Mouse (Mus musculus) left cerebral cortex, postnatal 10 days (tissue): ENCODE results near the gene Apol9a. TPM values are rescaled to one million over a fixed set of nuclear protein-coding genes. Genes with fewer than 3 reads are reported as not detected.

Source experiments
- DNase-seq, 2 experiments: peaks; one replicate each; pipeline ENCODE4 v3.0.0; 2021 to 2022; ENCODE audit warnings: low spot score in 2 of 2, mixed read lengths in 1 of 2; ENCODE audit errors: extremely low spot score in 1 of 2
- intact Hi-C: fragments of 180-260 bp; cut with DNase I; formaldehyde crosslinking; loops from one replicate; pipeline ENCODE4 v1.15.1; 2025
- total RNA-seq, 2 experiments: library from RNA; stranded (reverse); gene quantifications; 2 replicates each; pipeline ENCODE4 v1.2.3; 2021

Gene Apol9a
- total RNA-seq, 2 experiments from 2014 or later: 0.55 to 0.81 TPM

GRCm38 (mm10) chr15:77382271-77382850 lies 28.6 kb downstream of the Apol9a start:
- intact Hi-C loops: no loop called here
- no peak for DNase-seq

- DNase-seq: no peak
- intact Hi-C loops: no loop called here
Observed at GRCm38 (mm10) chr15:77381481-77381880, 29.5 kb downstream of the Apol9a start.

- no peak for DNase-seq
- intact Hi-C loops: no loop called here
Observed at GRCm38 (mm10) chr15:77379921-77380320, 31.0 kb downstream of the Apol9a start.

- intact Hi-C loops: no loop called here
- DNase-seq: no peak
Observed at GRCm38 (mm10) chr15:77377419-77377818, 33.5 kb downstream of the Apol9a start.

DNA sequence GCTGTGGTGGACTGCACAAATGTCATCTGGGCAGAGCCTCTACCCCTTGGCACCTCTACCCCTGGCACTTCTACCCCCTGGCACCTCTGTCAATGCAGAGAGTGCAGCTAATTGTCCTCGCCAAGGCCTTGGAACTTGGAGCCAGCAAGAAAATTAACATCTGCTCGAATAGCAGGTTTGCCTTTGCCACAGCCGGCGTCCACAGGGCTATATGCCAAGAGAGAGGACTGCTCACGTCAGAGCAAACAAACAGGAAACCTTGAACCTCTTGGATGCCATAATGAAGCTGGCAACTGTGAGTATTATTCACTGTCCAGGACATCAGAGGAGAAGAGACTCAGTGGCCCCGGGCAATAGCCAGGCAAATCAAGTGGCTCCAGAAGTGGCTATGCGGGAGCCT lies 34.0 kb downstream of the Apol9a start:
- DNase-seq: no peak
- intact Hi-C loops: no loop called here

DNA sequence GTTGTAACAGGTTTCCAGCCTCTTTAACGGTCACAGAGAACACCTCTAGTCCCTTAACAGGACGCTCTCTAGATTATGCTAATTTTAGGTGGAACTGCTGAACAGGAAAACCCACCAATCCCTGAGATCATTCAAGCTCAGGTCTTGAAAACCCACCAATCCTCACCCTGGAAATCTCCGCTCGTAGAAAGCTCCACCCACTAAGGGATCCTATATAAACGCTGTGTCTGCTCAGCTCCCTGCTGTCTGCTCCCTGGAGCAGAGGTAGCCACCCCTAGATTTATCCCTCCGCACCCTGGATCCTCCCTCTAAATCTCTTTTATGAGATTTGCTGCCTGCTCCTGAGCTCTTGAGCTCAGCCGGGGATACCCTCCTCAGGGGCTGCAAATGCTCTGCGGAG lies 40.3 kb downstream of the Apol9a start:
- no peak for DNase-seq
- intact Hi-C loops: no loop called here

DNA sequence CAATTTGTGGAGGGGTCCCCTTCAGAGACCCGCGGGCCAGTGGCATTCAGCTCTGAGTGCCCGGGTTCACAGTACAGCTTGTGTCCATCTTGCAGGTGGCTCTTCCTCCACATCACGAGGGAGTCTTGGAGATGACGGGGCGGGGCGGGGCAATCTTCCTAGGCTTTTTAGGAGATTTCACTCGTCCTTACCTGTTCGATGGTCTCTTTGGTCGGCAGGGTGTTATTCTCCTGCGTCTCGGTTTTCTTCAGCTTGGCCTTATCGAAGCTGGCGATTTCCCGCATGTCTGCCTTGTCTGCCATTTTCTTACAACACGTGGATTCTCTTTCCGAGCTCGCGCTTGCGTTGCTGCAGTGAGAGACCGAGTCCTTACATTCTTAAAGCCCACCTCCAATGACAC lies 41.0 kb downstream of the Apol9a start:
- intact Hi-C loops: no loop called here
- DNase-seq: no peak

DNA sequence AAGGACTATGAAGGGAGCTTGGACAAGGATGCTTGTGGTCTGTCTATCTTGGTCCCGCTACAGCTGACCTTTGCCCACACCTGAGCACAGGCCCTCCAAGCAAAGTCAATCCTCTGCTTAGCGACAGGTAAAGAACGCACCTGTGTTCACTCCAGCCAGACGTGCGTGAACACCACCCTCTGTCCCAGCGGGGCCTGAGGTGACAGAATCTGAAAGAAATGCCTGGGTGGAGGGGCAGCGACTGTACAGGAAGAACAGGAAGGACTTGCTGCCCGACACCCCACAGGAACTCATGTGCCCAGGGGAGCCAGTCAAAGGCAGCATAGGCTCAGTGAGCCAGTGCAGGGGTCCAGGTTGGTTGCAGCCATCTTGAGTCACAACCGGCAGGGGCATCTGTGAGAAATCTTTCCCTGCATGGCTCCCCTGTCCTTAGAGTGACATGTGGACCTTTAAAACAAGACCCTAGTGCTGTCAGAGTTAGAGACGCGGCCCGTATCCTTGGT lies 42.1 kb downstream of the Apol9a start:
- intact Hi-C loops: no loop called here
- DNase-seq: no peak

- DNase-seq: peak; percentile 94 to 95
- intact Hi-C loops: no loop called here
Observed at GRCm38 (mm10) chr15:77368148-77368547, 42.8 kb downstream of the Apol9a start.

DNA sequence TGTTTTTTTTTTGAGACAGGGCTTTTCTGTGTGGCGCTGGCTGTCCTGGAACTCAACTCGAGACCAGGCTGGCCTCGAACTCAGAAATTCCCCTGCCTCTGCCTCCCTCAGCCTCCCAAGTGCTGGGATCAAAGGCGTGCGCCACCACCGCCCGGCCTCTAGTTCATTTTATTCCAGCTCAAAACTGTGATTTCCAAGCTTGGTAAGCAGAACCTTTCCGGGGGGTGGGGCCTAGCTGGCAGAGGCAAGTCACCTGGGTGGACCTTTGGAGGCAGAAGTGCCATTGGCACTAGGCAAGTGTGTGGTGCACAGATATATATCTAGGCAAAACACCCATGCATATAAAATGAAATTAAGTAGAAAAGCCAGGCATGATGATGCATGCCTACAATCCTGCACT lies 43.4 kb downstream of the Apol9a start:
- intact Hi-C loops: no loop called here
- DNase-seq: peak in 1 of 2 experiments; percentile 53

- intact Hi-C loops: no loop called here
Observed at GRCm38 (mm10) chr15:77366706-77367484, 44.0 kb downstream of the Apol9a start.

DNA sequence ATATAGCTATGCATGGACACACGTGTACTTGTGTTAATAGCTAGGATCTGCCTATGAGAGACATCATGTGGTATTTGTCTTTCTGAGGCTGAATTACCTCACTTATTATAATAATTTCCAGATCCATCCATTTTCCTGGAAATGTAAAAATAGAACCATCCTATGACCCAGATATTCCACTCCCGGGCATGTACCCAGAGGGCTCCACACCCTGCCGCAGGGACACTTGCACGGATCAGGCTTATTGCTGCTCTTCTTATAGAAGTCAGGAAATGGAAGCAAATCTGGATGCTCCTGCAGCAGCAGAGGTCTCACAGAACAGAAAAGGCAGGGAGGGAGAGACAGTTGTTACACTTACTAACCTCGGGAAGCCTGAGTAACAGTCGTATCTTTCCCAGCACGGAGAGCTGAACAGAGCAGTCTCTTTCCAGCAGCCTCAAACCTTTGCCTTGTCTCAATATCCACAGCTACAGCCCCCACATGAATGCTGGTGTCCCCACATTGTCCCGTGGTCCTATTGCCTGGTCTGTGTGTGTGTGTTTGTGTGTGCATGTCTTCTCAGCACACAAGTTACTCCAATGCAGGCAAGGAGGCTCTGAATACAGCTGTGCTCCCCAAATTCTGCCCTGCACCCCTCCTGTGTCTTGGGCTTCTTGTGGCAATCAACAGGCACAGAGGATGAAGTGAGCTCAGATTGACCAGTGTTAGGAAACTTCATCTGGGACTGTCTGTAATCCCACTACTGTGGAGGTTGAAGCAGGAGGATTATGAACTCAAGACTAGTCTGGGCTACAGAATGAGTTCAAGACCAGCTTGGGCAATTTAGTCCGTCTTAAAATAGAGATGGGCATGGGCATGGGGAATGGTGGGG lies 45.0 kb downstream of the Apol9a start:
- intact Hi-C loops: no loop called here
- DNase-seq: no peak

More at GRCm38 (mm10) chr15:77366706-77367484, 44.0 kb downstream of the Apol9a start:
- DNase-seq: peak; percentile 80 to 91

DNA sequence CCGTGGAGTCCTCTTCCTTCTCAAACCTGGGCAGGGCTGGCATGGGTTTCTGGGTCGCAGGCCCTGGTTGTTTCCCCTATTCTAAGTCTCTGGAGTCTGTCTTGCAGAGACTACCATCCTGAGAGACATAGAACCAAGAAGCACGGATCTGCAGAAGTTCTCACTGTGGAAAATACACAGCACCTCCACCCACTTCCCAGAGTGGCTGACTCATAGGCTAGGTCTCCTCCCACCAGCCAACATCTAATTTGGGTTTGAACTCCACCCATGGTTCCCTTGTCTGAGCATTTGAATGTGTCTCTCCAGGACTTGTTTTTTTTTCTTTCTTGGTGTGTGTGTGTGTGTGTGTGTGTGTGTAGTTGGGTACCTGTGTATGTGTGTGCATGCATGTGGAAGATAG lies 46.9 kb downstream of the Apol9a start:
- intact Hi-C loops: no loop called here

GRCm38 (mm10) chr15:77363578-77363977 lies 47.4 kb downstream of the Apol9a start:
- intact Hi-C loops: no loop called here

More for the DNA sequence above, 46.9 kb downstream of the Apol9a start:
- DNase-seq: no peak

GRCm38 (mm10) chr15:77362952-77363351 lies 48.0 kb downstream of the Apol9a start:
- no peak for DNase-seq
- intact Hi-C loops: no loop called here

More at GRCm38 (mm10) chr15:77363578-77363977, 47.4 kb downstream of the Apol9a start:
- DNase-seq: no peak

DNA sequence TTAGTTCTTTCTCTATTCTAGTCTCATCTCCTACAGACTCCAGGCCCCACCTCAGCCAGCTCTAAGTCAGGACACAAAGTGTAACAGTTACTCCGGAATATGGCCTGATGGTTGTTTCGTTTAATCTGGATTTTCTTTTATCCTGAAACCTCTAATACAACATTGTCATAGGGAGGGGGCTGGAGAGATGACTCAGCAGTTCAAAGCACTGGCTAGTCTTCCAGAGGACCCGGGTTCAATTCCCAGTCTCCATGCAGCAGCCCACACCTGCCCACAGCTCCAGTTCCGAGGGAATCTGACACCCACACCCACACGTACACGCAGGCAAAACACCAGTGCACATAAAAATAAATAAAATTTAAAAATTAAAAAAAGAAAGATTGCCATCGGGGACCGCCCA lies 51.0 kb downstream of the Apol9a start:
- intact Hi-C loops: loop anchor here (5.0 kb wide), 3 partner anchors 113 to 378 kb away; no protein-coding TSS in a partner anchor
- DNase-seq: no peak

- no peak for DNase-seq
- intact Hi-C loops: loop anchor here (5.0 kb wide), 3 partner anchors 112 to 377 kb away; no protein-coding TSS in a partner anchor
Observed at GRCm38 (mm10) chr15:77359486-77359885, 51.4 kb downstream of the Apol9a start.

DNA sequence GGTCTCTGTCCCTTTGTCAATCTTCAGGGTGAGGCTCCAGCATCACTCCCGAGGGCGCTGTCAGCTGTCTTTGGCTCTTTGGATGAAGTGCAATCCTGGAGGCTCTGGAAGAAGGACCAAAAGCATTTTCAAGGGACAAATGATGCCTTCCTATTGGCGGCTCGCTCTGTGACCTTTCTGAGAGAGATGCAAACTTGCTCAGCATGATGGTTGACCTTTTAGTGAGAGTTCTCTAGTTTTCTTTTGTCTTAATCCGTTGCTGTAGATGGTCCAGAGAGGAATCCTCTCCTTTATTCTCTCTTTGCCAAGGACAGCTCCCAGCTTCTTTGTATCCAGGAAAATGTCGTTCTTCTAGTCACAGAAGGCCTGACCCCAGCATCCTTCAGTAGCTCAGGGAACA lies 51.9 kb downstream of the Apol9a start:
- intact Hi-C loops: loop anchor here (5.0 kb wide), 3 partner anchors 112 to 377 kb away; no protein-coding TSS in a partner anchor
- no peak for DNase-seq
